Mouse (Mus musculus): ENCODE measurements around the gene Alox5. TPM values are rescaled to one million over a fixed set of nuclear protein-coding genes. Genes with fewer than 3 reads are reported as not detected.

Gene Alox5
- polyA plus RNA-seq, 1 experiment from 2014 or later: 0.72 TPM

- 88% methylated on average over 3 of the region's 3 CpGs for WGBS
- H3K27ac ChIP-seq (replicated peaks; ENCODE audit: low read depth, low read length): no peak overlapping the region
- DNase-seq (ENCODE audit: low spot score) (no peak), ATAC-seq (replicated peaks; ENCODE audit: insufficient number of reproducible peaks, low FRiP score, low TSS enrichment, low read depth) (no peak)
- H3K27me3 ChIP-seq (ENCODE audit: control insufficient read depth, insufficient read depth, low read length): no peaks in the 10 kb centered on the region
- no peaks in the 10 kb centered on the region for H3K9me3 ChIP-seq (replicated peaks; ENCODE audit: control insufficient read depth, low read length)
- H3K9ac ChIP-seq (replicated peaks; ENCODE audit: low read length): no peak overlapping the region
- H3K36me3 ChIP-seq (replicated peaks; ENCODE audit: control insufficient read depth, insufficient read depth, low read depth, low read length): no peaks in the 10 kb centered on the region
- H3K4me2 ChIP-seq (ENCODE audit: low read depth, low read length): no peak overlapping the region
- no peak overlapping the region for H3K4me3 ChIP-seq (ENCODE audit: low read depth, low read length)
- no peaks in the 10 kb centered on the region for H3K4me1 ChIP-seq (ENCODE audit: control insufficient read depth, insufficient read depth, low read length)
These were observed 99.5 kb downstream of the Alox5 start for GRCm38 (mm10) chr6:116361463-116361862.

Other genes with a start within 250 kb of the Alox5 start
- 9.3 and 10.8 TPM in 2 replicates for gene Zfand4, start 197.0 kb downstream of the Alox5 start, polyA plus RNA-seq (2014; fragmentation: Nextera tagmentation; extraction: Ambion mirVana)
- 22.0 and 22.2 TPM in 2 replicates for gene March8, start 123.2 kb downstream of the Alox5 start, polyA plus RNA-seq (2014; fragmentation: Nextera tagmentation; extraction: Ambion mirVana)
- not detected in 2 replicates for gene Olfr211, start 27.9 kb upstream of the Alox5 start, polyA plus RNA-seq (2014; fragmentation: Nextera tagmentation; extraction: Ambion mirVana)
- gene Olfr212, start 45.3 kb upstream of the Alox5 start, polyA plus RNA-seq (2014; fragmentation: Nextera tagmentation; extraction: Ambion mirVana): 0.07 TPM in 1 of 2 replicates, not detected in the other
- gene Olfr213, start 77.3 kb upstream of the Alox5 start, polyA plus RNA-seq (2014; fragmentation: Nextera tagmentation; extraction: Ambion mirVana): not detected in 2 replicates
- gene Gm5580, start 90.0 kb upstream of the Alox5 start, polyA plus RNA-seq (2014; fragmentation: Nextera tagmentation; extraction: Ambion mirVana): 0.42 and 0.64 TPM in 2 replicates
- not detected in 2 replicates for gene Olfr214, start 93.1 kb upstream of the Alox5 start, polyA plus RNA-seq (2014; fragmentation: Nextera tagmentation; extraction: Ambion mirVana)
- not detected in 2 replicates for gene Olfr215, start 123.0 kb upstream of the Alox5 start, polyA plus RNA-seq (2014; fragmentation: Nextera tagmentation; extraction: Ambion mirVana)
- 332 and 353 TPM in 2 replicates for gene Zfp422, start 167.8 kb upstream of the Alox5 start, polyA plus RNA-seq (2014; fragmentation: Nextera tagmentation; extraction: Ambion mirVana)
- 13.8 and 15.1 TPM in 2 replicates for gene Depp1, start 189.4 kb upstream of the Alox5 start, polyA plus RNA-seq (2014; fragmentation: Nextera tagmentation; extraction: Ambion mirVana)
- 15.3 and 17.6 TPM in 2 replicates for gene Rassf4, start 212.8 kb upstream of the Alox5 start, polyA plus RNA-seq (2014; fragmentation: Nextera tagmentation; extraction: Ambion mirVana)

Measured in embryonic facial prominence, embryonic 11.5 days (tissue).